In the genomic region with DNA sequence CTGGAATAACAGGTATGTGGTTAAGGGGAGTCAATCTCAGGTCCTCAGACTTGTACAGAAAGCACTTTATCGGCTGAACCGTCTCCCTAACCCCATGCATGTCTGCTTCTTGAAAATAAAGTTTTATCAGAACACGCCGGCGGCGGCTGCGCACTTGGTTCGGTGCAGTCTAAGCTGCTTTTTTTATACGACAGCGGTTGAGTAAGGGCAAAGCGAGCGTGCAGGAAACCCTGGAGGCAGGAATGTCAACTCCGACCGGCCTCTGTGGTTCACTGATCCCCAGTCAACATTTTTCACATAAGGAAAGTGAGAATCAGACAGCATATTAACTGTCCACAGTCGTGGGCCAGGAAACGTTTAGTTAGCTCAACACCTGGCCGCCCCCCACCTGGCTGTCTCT, we compare ENCODE assay signal across 10 mouse cellular contexts.
DNase-seq lines count a peak whose midpoint lies in the region; ATAC-seq lines count a peak whose summit lies in the region.
"Had no signal": no experiment of that assay in that cellular context is flagged by ENCODE, and none has a peak within 500 bp of the region (broad histone marks: within the 10 kb centered on the region; RNA-seq: fewer than 3 reads in every experiment).

No protein-coding gene starts in this region.

- no peaks in the 10 kb centered on the region for H3K4me1 ChIP-seq in liver, embryonic 12.5 days
- no peaks in the 10 kb centered on the region; the same call in 1 of the 2 replicates for H3K4me1 ChIP-seq in heart, embryonic 11.5 days (ENCODE audit: control insufficient read depth, insufficient read depth, low read length)

- no peak overlapping the region for H3K9ac ChIP-seq in liver, embryonic 12.5 days
- no peak overlapping the region for H3K9ac ChIP-seq in heart, embryonic 11.5 days (ENCODE audit: low read depth, low read length)

- WGBS in liver, embryonic 12.5 days (ENCODE audit: insufficient replicate concordance): 66% methylated on average over 17 of the region's 17 CpGs
- 67% methylated on average over 17 of the region's 17 CpGs for WGBS in heart, embryonic 11.5 days (ENCODE audit: insufficient replicate concordance)

- no peak overlapping the region for H3K27ac ChIP-seq in liver, embryonic 12.5 days
- no peak overlapping the region for H3K27ac ChIP-seq in heart, embryonic 11.5 days (ENCODE audit: low read depth, low read length)
- H3K27ac ChIP-seq: layer of hippocampus, adult 2 months had no signal

- H3K36me3 ChIP-seq in liver, embryonic 12.5 days: no peaks in the 10 kb centered on the region
- H3K36me3 ChIP-seq in heart, embryonic 11.5 days (ENCODE audit: control insufficient read depth, insufficient read depth, low read length): no peaks in the 10 kb centered on the region

- H3K4me3 ChIP-seq in liver, embryonic 12.5 days: no peak overlapping the region
- H3K4me3 ChIP-seq in heart, embryonic 11.5 days (ENCODE audit: low read depth, low read length): no peak overlapping the region
- H3K4me3 ChIP-seq: layer of hippocampus, adult 2 months had no signal

- H3K27me3 ChIP-seq in liver, embryonic 12.5 days (replicated peaks): no peaks in the 10 kb centered on the region
- H3K27me3 ChIP-seq in heart, embryonic 11.5 days (ENCODE audit: control insufficient read depth, insufficient read depth, low read length): no peaks in the 10 kb centered on the region

- H3K4me2 ChIP-seq in liver, embryonic 12.5 days: no peak overlapping the region
- no peak overlapping the region for H3K4me2 ChIP-seq in heart, embryonic 11.5 days

- H3K9me3 ChIP-seq in liver, embryonic 12.5 days (replicated peaks): no peaks in the 10 kb centered on the region
- H3K9me3 ChIP-seq in heart, embryonic 11.5 days (replicated peaks; ENCODE audit: control insufficient read depth, low read length): no peaks in the 10 kb centered on the region

- ATAC-seq in liver, embryonic 12.5 days: no peak
- ATAC-seq in heart, embryonic 11.5 days (replicated peaks; ENCODE audit: insufficient number of reproducible peaks, low FRiP score, low TSS enrichment): no peak

- peak; percentile 28 for DNase-seq in heart, postnatal 4 days
- DNase-seq in heart, adult 9 months (ENCODE audit: low spot score in 2 of 2): no peak
- peak; percentile 35 for DNase-seq in MEL-GATA-1-ER (ENCODE audit: extremely low read depth, low read depth)
- DNase-seq in kidney, adult 18-20 months: peak; percentile 75
- DNase-seq in lung, postnatal 14 days: peak; percentile 13
- no peak for DNase-seq in cerebellum, postnatal 14 days
- DNase-seq: thymus, postnatal 4 days had no signal

Comparison
In these comparisons a context has a peak if more than half of its experiments do, and no peak if none do; other contexts are left out.
1. DNase-seq: peak in heart, postnatal 4 days (single experiment), MEL-GATA-1-ER (single experiment), kidney, adult 18-20 months (single experiment) and lung, postnatal 14 days (single experiment); none in heart, adult 9 months (0 of 2) and cerebellum, postnatal 14 days (0 of 2).